Mouse (Mus musculus) heart, embryonic 16.5 days (tissue): ENCODE measurements around the gene Cdk1. TPM values are rescaled to one million over a fixed set of nuclear protein-coding genes. Genes with fewer than 3 reads are reported as not detected.

Experiments used
- ATAC-seq: fragments of 200-750 bp; cut with Nextera tagmentation; replicated peaks from 2 replicates; pipeline ENCODE4 v1.8.0; 2017; ENCODE audit warnings: moderate number of reproducible peaks; ENCODE audit not compliant: insufficient read depth, low FRiP score; ENCODE audit errors: extremely low read depth
- H3K27ac ChIP-seq: fragments of 300-500 bp; sonication (generic); 2 replicates; pipeline ENCODE4 v1.5.1; 2014; ENCODE audit warnings: mild to moderate bottlenecking, low read length, control low read depth, moderate library complexity
- H3K27me3 ChIP-seq: fragments of 300-500 bp; sonication (generic); 2 replicates; pipeline ENCODE4 v1.6.1; 2014; ENCODE audit warnings: low read length, mixed read lengths; ENCODE audit not compliant: control insufficient read depth, insufficient read depth
- H3K36me3 ChIP-seq: fragments of 300-500 bp; sonication (generic); 2 replicates; pipeline ENCODE4 v1.6.1; 2014; ENCODE audit not compliant: control insufficient read depth, insufficient read depth
- H3K4me1 ChIP-seq: fragments of 300-500 bp; sonication (generic); 2 replicates; pipeline ENCODE4 v1.6.1; 2014; ENCODE audit warnings: low read length, mixed read lengths; ENCODE audit not compliant: control insufficient read depth, insufficient read depth
- H3K4me2 ChIP-seq: fragments of 300-500 bp; sonication (generic); 2 replicates; pipeline ENCODE4 v1.6.1; 2014; ENCODE audit warnings: low read depth, mild to moderate bottlenecking, control low read depth, low read length
- H3K4me3 ChIP-seq: fragments of 300-500 bp; sonication (generic); 2 replicates; pipeline ENCODE4 v1.5.1; 2014; ENCODE audit warnings: mild to moderate bottlenecking, control low read depth, low read length
- H3K9ac ChIP-seq: fragments of 300-500 bp; sonication (generic); 2 replicates; pipeline ENCODE4 v1.6.1; 2014; ENCODE audit warnings: low read length, control low read depth
- H3K9me3 ChIP-seq: fragments of 300-500 bp; sonication (generic); replicated peaks from 2 replicates; pipeline ENCODE4 v1.6.1; 2016; ENCODE audit warnings: low read length; ENCODE audit not compliant: control insufficient read depth
- WGBS: fragments of 180-500 bp; shearing (Covaris S2); extraction: QIAGEN DNeasy Blood & Tissue Kit; methylation state at CpG from one replicate; pipeline ENCODE4 v1.1.7; 2014; 5-methylcytosine and 5-hydroxymethylcytosine counted together
- polyA plus RNA-seq: library from polyadenylated mRNA; unstranded; fragments of >200 nt; fragmentation: Nextera tagmentation; extraction: Ambion mirVana; gene quantifications from 2 replicates; pipeline ENCODE4 v1.2.1, GENCODE M21; 2015

Gene Cdk1
- polyA plus RNA-seq, 1 experiment from 2014 or later = 381 TPM

DNA sequence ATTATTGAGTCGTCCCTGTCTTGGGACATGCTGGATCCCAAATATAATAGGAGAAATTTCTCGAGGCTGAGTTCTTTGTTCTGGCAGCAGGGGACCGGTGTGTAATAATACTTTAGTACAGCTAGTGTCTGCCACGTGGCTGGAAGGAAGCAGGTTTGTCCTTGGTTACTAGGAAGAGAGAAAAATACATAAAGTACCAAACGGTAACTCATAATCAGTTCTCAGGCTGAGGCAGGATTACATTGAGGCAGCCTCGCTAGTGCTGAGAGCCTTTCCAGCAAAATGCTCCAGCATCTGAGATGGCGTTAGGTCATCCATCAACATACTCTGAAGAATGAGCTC, 17.6 kb downstream of the Cdk1 start:
- Histone ChIP-seq H3K36me3 (peaks cover 43% of the 10 kb centered on the region), H3K27ac (no peak overlapping the region)
- WGBS = 69% methylated on average over 7 of the region's 7 CpGs

DNA sequence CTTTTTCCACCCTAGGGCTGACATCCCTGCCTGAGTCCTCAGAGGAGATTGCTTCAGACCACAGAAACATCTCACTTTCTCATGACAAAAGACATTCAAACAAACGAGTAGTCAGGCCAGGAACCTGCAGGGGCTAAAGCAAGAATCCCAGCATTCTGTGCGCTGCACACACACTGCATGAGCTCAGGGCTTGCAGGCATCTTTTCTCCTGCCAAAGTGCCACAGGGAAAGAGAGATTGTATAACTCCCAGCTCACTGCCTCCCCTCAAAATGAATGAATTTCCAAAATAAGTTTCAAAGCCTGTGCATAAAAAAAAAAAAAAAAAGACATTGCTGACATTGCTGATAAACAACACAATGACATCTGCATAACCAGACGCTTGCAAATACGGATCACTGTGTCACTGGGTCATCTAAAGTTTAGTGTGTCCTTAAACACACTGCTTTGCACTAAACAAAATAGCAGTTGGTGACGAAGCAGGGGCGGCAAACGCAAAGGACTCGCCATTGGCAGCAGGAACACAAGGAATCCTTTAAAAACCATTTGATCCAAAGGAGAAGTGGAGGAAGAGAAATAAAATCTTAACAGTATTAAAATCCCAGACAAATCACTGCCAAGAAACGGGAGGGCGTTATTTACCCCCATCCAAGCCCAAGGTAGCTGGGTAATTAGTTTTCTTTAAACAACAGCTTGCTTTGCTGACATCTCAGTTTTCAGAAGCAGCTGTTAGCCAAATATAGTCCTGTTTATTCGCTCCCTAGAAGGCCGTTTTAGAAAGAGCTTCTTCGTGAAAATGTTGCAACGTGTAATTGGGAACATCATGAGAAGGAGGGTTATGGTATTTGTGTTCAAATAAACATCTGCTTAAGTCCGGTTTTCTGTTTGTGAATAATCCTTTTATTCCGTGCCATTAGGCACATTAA, 18.2 kb downstream of the Cdk1 start:
- Histone ChIP-seq H3K36me3 (peaks cover 37% of the 10 kb centered on the region), H3K4me1 (no peaks in the 10 kb centered on the region), H3K27ac (no peak overlapping the region), H3K4me2 (no peak overlapping the region), H3K9me3 (no peaks in the 10 kb centered on the region), H3K9ac (no peak overlapping the region), H3K4me3 (no peak overlapping the region), H3K27me3 (no peaks in the 10 kb centered on the region)
- ATAC-seq = no peak
- 74% methylated on average over 16 of the region's 16 CpGs for WGBS

More for the DNA sequence above, 17.6 kb downstream of the Cdk1 start:
- H3K9me3 ChIP-seq = no peaks in the 10 kb centered on the region
- H3K9ac ChIP-seq = no peak overlapping the region
- no peaks in the 10 kb centered on the region for H3K27me3 ChIP-seq
- no peak overlapping the region for H3K4me3 ChIP-seq
- H3K4me2 ChIP-seq = no peak overlapping the region
- no peak for ATAC-seq
- no peaks in the 10 kb centered on the region for H3K4me1 ChIP-seq

DNA sequence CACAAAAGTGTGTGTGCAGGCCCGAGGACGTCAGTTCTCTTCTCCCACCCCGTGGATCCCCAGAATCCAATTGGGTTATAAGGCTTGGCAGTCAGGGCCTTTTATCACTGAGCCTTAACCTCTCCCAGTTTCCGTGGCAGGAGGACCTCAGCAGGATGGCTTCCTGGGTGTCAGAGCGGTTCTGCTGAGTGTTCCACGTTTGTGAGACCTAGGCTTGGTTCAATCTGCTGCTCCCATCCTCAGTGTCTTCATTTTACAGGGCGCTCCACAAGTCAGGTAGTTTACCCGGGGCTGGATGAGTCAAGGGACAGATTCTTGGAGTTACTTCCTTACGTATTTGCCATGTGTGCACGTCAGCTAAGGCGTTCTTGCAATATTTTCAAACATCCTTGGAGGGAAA, 19.5 kb downstream of the Cdk1 start:
- H3K27me3 ChIP-seq = no peaks in the 10 kb centered on the region
- H3K4me2 ChIP-seq = no peak overlapping the region
- no peak overlapping the region for H3K4me3 ChIP-seq
- peaks cover 31% of the 10 kb centered on the region for H3K36me3 ChIP-seq
- H3K9ac ChIP-seq = no peak overlapping the region
- no peaks in the 10 kb centered on the region for H3K4me1 ChIP-seq
- H3K9me3 ChIP-seq = no peaks in the 10 kb centered on the region
- no peak overlapping the region for H3K27ac ChIP-seq
- no peak for ATAC-seq
- 87% methylated on average over 11 of the region's 11 CpGs for WGBS

GRCm38 (mm10) chr10:69331231-69331630, 21.5 kb downstream of the Cdk1 start:
- H3K27me3 ChIP-seq = no peaks in the 10 kb centered on the region
- no peaks in the 10 kb centered on the region for H3K9me3 ChIP-seq
- H3K4me2 ChIP-seq = no peak overlapping the region
- no peak for ATAC-seq
- no peaks in the 10 kb centered on the region for H3K4me1 ChIP-seq
- H3K27ac ChIP-seq = no peak overlapping the region
- H3K9ac ChIP-seq = no peak overlapping the region
- 83% methylated on average over 6 of the region's 6 CpGs for WGBS
- H3K36me3 ChIP-seq = peaks cover 12% of the 10 kb centered on the region
- H3K4me3 ChIP-seq = no peak overlapping the region

DNA sequence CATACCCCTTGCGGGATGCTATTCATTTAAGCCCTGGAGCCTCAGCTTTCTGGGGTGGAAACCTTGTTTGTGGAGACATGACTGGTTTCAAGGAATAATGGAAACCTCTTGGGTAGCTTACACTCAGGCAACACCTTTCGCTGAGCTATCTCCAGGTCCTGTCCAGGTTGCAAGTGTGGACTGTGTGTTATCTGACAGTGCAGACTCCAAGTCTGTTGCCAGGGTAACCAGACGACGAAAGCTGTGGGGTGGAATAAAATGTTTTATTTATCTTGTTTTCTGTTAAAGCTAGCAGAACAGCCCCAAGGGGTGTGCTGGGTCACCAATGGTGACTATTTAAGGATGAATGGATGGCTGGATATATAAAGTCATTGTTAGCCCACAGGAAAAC, 24.1 kb downstream of the Cdk1 start:
- no peak overlapping the region for H3K4me3 ChIP-seq
- H3K9ac ChIP-seq = no peak overlapping the region
- no peak overlapping the region for H3K27ac ChIP-seq
- no peaks in the 10 kb centered on the region for H3K27me3 ChIP-seq
- no peak for ATAC-seq
- no peaks in the 10 kb centered on the region for H3K9me3 ChIP-seq
- H3K4me2 ChIP-seq = no peak overlapping the region
- no peaks in the 10 kb centered on the region for H3K4me1 ChIP-seq
- 76% methylated on average over 4 of the region's 4 CpGs for WGBS
- no peaks in the 10 kb centered on the region for H3K36me3 ChIP-seq

DNA sequence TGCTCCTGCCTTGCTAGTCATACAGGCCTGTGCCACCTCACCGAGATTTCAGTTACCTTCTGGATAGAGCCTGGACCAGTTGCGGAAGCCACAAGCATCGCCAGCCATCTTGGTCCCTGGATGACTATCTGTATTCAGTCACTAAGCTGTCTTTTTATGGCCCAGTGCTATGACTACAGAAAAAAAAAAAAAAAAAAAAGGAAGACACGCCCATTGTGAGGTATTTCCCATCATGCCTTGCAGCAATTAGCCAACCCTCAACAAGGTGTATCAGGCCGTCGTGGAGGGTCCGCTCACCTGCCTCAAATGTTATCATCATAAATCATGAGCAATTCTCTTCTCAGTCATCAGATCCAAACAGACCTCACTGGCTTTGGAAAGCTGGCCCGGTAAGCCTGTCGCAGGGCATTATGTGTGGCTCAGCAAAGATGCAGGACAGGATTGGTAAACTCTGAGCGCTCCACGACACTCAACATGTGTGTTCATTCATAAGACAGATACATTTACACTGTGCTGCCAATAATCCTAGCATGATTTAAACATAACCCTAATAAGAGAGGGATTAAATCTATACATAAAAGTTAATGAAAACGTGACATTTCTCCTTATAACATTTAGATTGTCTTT, 24.6 kb downstream of the Cdk1 start:
- no peaks in the 10 kb centered on the region for H3K36me3 ChIP-seq
- no peaks in the 10 kb centered on the region for H3K27me3 ChIP-seq
- no peaks in the 10 kb centered on the region for H3K9me3 ChIP-seq
- no peak overlapping the region for H3K27ac ChIP-seq
- no peak overlapping the region for H3K4me2 ChIP-seq
- no peaks in the 10 kb centered on the region for H3K4me1 ChIP-seq
- WGBS = 84% methylated on average over 12 of the region's 12 CpGs
- no peak for ATAC-seq
- no peak overlapping the region for H3K9ac ChIP-seq
- H3K4me3 ChIP-seq = no peak overlapping the region

DNA sequence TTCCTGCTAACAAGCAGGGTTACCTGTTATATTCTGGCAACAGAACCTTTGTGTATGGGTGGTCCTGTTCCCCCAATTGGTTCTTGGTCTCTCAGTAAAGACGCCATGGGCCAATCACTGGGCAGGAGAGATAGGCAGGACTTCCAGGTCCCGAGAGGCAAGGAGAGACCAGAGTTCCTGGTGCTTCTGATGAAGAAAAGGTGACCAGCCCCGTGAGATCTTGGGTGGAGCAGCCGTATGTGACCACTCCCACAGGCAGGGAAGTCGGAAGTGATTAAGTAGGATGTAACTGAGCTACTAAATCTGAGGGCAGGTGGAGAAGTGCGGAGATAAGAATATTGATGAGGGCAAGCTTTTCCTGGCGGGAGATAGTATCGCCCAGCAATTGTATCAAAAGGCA, 25.4 kb downstream of the Cdk1 start:
- H3K27ac ChIP-seq = no peak overlapping the region
- H3K9ac ChIP-seq = no peak overlapping the region
- 65% methylated on average over 8 of the region's 8 CpGs for WGBS
- no peaks in the 10 kb centered on the region for H3K9me3 ChIP-seq
- H3K4me3 ChIP-seq = no peak overlapping the region
- no peak for ATAC-seq
- H3K27me3 ChIP-seq = no peaks in the 10 kb centered on the region
- no peaks in the 10 kb centered on the region for H3K36me3 ChIP-seq
- H3K4me1 ChIP-seq = no peaks in the 10 kb centered on the region
- H3K4me2 ChIP-seq = no peak overlapping the region

DNA sequence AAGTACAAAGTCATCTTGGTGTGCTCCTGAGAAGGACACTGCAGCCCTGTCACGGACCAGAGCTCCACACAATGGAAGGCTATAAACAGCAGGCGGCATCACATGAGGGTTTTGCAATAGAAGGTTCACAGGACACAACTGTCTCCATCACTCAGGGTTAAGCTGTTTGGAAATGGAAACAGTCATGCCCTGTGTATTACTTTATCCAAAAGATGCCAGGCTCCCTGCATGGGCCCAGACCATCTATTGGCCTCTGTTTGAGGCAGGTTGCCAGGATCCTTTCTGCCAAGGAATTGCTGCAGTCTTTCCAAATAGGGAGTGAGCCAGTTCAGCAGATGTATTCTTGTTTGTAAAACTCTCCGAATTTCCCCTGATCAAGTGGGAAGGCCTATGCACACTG, 26.3 kb downstream of the Cdk1 start:
- no peak for ATAC-seq
- Histone ChIP-seq H3K4me1 (no peaks in the 10 kb centered on the region), H3K27ac (no peak overlapping the region), H3K27me3 (no peaks in the 10 kb centered on the region), H3K9me3 (no peaks in the 10 kb centered on the region), H3K4me3 (no peak overlapping the region), H3K4me2 (no peak overlapping the region), H3K36me3 (no peaks in the 10 kb centered on the region), H3K9ac (no peak overlapping the region)
- WGBS = 84% methylated on average over 3 of the region's 3 CpGs

- no peaks in the 10 kb centered on the region for H3K27me3 ChIP-seq
- 88% methylated on average over 7 of the region's 7 CpGs for WGBS
Observed at GRCm38 (mm10) chr10:69324816-69325215, 27.9 kb downstream of the Cdk1 start.

More at GRCm38 (mm10) chr10:69324816-69325215, 27.9 kb downstream of the Cdk1 start:
- no peak for ATAC-seq
- H3K9me3 ChIP-seq = no peaks in the 10 kb centered on the region
- H3K9ac ChIP-seq = no peak overlapping the region
- H3K27ac ChIP-seq = no peak overlapping the region
- no peak overlapping the region for H3K4me2 ChIP-seq
- H3K4me3 ChIP-seq = no peak overlapping the region
- H3K4me1 ChIP-seq = no peaks in the 10 kb centered on the region
- H3K36me3 ChIP-seq = no peaks in the 10 kb centered on the region
